Mouse (Mus musculus) kidney, postnatal 25 days (tissue): ENCODE measurements around the gene Khdc4.
"Not testable (repeated sequence)": the region's sequence is repeated elsewhere in the genome, so short reads cannot be mapped to it uniquely, and the experiment has no call there.

Source experiments
- DNase-seq, 2 experiments: peaks; one replicate each; pipeline ENCODE4 v3.0.0; 2021; ENCODE audit warnings: mixed read lengths in 2 of 2

Khdc4 gene

DNA sequence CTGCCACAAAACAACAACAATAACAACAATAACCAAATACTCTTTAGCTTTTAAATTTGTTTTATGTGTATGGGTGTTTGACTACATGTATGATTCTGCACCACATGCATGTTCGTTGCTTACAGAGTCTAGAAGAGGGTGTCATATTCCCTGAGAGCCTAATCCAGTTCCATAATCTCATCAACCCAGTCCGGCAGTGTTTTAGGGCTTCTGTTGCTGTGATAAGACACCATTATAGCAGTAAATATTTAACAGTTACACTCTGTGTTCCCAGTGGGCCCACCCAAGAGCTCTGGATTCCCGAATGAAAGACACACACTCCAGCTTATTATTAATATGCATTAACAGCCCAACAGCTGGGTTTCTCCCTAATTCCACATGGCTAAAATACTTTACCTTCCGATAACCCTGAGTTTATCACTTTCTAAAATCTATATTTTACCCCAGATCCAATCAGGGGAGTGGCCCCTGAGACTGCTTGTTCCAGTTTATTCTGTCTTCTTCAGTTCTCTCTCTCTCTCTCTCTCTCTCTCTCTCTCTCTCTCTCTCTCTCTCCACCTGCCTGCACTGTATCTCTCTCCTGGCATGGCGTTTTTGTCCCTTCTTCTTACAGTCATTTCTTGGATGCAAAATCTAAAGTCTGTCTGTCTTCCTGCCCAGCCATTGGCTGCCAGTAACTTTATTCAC lies 27.0 kb upstream of the Khdc4 start:
- no peak for DNase-seq

DNA sequence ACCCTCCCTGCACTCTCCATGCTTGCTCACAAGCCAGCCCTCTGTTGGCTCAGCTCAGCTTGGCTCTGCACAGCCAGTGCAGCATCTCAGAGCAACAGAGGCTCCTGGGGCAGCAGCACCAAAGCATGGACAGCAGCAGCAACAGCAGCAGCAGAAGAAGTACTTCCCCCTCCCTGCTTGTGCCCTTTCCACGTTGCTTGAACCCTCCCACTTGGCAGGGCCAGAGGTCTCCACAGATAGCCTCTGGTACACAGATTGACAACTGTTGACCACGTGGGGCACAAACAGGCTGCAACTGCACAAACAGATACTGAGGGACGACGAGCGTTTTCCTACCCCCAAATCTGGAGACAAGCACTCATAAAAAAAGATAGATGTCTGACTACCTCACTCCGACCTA lies 25.8 kb upstream of the Khdc4 start:
- DNase-seq, result no peak

DNA sequence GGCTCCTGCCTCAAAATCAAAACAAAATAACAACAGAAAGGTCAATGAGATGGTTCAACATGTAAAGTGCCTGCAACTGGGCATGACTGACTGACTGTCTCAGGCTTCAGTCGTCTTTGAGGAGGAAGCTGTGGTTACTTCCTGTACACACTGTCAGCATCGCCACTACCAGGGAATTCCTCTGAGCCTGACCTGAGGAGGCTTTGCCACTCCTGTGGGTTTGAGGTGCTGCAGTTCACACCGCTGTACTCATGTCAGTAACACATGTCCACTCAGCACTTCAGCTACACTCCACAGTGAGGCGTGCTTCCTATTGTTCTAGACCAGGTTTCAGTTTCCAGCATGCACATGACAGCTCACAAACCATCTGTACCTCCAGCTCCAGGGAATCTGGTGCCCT lies 21.5 kb upstream of the Khdc4 start:
- peak in 1 of 2 experiments; percentile 23 for DNase-seq

DNA sequence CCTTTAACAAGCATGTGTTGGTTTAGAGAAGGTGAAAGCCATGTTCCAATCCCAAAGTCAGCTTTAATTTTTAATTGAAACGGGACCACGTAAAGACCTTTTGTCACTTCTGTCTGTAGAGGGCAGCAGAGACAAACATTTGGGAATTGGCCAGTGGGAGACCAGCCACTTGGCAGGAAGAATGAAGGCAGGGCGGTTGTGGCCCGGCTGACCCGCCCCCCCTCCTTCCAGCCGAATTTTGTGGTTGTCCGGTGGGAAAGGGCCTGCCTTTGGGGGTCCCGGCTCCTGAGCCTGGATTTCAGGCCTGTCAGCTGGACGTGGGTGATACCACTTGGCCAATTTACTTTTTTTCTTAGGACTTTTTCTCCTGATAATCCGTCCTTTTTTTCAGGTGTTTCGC lies 8.2 kb upstream of the Khdc4 start:
- peak; percentile 79 to 81 for DNase-seq

DNA sequence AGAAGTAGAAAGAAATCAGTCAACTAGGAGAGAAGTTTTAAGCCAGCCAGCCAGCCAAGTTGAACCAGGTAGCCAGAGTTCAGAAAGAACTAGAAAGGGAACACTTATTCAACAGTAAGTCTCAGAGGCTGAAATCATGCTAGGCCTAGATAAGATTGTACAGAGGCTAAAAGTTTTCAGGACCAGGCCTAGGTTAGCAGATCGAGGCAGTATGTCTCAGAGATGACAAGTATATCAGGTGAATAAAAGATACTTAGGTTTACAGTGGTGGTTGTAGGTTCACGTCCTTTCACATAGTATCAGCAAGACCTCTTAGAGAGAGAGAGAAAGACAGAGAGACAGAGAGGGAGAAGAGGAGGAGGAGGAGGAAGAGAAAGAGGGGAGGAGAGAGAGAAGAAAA lies 1.8 kb upstream of the Khdc4 start:
- DNase-seq, result no peak

DNA sequence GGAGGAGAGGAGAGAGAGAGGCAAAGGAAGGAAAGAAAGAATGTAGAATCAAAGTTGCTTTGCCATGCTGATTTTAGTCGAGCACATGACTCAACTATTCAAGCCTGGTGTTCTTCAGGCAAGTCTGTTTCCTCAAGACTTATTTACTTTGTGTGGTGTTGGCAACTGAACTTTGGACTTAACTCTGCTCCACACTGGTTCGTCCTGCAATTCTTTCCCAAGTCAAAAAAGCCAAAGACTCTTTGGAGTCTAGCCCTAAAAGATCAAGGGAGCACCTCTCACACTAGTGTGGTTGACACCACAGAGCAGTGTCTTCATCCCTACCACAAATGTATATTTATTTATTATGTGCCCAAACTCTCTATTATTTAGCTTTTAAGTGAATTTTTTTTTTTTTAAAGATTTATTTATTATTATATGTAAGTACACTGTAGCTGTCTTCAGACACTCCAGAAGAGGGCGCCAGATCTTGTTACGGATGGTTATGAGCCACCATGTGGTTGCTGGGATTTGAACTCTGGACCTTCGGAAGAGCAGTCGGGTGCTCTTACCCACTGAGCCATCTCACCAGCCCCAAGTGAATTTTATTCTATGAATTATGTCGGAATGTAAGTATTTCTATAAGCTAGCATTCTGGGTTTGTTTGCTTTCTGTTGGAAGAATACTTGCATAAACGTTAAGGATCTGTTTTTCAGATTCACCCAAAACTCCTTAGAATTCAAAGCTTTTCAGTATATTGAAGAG lies 1.2 kb upstream of the Khdc4 start:
- DNase-seq, result peak in 1 of 2 experiments; percentile 6

DNA sequence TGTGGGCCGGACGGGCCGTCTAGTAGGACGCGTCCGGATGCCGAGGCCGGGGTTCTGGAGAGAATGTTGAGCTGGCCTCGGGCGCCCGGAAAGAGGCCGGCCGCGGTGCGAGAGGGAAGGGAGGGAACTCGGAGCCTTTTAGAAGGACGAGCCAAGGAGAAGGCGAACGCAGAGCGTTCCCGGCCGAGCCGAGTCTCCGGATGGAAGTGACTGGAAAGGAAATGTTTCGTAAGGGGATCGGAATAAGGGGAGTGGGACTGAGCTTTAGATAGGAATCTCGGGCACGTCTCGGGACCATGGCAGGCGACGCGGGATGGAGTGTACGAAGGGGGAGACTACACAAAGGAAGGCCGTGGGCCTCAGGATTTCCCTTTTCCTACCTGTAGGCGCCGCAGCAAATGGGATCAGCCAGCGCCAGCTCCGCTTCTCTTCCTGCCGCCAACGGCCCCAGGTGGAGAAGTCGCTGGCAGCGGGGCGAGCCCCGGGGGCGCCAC lies 402 bp downstream of the Khdc4 start:
- DNase-seq, result peak; percentile 63 to 76

DNA sequence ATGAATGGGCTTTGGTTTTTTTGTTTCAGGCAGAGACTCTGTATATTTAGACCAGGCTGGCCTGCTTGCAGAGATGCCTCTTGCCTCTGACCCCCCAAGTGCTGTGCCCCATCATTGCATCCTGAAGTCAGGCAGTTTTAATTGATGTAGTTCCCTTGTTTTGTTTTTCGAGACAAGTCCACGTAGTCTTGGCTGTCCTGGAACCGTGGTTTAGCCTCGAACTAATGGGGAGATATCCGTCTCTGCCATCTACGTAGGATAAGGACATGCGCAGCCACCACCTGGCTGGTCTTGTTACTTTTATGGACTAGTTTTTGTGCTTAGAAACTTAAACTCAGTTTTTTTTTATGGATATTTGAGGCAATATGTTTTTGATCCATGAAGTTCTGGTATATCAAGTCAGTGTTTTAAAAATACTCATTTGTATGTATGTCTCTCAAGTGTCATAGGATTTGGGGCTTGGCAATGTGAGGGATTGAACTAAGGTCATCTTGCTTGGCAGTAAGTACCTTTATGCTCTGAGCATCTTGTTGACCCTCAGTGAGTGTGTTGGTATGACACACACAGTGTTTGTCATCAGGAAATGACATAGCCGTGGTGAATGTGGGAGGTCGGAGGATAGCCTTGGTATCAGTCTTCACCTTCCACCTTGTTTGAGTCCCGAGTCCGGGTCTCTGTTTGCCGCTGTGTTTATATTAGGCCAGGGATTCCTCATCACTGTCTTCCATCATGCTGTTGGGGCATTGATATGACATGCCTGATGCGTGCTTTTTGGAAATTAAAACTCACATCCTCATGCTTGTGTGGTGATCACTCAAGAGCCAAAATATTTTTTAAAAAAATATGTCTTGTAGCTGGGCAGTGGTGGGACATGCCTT lies 1.4 kb downstream of the Khdc4 start:
- DNase-seq, result no peak

DNA sequence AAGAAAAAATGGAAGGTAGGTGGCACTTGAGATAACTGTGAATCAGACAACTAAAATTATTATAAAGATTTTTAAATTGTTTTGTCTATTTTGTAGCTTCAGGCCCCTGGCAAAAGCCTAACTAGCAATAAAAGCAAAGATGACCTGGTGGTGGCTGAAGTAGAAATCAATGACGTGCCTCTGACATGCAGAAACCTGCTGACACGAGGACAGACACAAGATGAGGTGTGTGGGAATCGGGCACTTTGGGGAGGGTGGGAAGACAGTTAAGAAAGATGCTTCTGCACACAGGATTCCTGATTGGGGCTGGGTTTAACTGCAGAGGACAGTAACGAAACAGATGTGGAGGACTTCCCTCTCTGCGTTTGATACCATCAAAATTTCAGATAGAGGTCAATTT lies 3.5 kb downstream of the Khdc4 start:
- no peak for DNase-seq

DNA sequence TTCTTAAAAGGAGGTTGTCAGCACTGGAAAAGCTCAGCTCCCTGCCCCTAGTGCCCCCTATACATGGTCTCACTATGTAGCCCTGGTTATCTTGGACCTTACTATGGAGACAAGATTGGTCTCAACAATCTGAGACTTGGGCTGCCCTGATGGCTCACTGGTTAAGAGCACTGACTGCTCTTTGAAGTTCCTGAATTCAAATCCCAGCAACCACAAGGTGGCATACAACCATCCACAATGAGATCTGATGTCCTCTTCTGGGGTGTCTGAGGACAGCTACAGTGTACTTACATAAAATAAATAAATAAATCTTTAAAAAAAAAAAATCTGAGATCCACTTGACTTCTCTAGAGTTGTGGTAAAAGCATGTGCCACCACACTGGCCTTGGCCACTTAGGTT lies 9.9 kb downstream of the Khdc4 start:
- DNase-seq, result no peak

DNA sequence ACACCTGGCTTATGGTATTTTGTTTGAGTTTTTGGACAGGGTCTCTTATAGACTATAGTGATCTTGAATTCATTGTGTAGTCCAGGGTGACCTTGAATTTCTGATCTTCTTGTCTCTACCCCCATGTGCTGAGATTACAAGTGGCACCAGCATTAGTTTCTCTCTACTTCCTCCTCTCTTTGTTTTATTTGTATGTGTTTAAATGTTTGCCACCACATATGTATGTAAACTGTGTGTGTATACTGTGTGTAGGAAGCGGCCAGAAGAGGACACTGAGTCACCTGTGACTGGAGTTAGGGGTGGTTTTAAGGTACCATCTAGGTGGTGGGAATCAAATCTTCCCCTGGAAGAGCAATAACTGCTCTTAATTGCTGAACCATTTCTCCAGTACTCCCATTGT lies 12.4 kb downstream of the Khdc4 start:
- no peak for DNase-seq

DNA sequence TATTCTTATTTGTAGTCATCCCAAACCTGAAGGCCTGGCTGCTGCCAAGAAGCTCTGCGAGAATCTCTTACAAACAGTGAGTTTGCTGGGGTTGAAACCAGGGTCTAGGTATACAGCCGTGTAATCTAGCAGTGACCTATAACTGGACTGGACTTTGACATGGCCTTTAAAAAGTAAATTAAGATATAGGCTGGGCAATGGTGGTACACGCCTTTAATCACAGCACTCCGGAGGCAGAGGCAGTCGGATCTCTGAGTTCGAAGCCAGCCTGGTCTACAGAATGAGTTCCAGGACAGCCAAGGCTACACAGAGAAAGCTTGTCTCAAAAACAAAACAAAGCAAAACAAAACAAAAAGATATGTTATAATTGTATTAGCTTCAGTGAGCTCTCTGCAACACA lies 13.2 kb downstream of the Khdc4 start:
- DNase-seq, result no peak

DNA sequence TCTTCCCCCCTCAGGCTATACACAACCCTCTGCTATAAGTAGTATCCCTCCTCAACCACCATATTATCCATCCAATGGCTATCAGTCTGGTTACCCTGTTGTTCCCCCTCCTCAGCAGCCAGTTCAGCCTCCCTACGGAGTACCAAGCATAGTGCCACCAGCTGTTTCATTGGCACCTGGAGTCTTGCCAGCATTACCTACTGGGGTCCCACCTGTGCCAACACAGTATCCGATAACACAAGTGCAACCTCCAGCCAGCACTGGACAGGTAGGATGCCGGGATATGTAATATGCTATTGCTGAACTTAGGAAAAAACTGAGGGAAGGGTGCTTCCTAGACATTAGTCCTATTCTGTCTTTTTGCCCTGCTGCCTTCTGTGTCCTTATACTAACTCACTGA lies 14.6 kb downstream of the Khdc4 start:
- no peak for DNase-seq

DNA sequence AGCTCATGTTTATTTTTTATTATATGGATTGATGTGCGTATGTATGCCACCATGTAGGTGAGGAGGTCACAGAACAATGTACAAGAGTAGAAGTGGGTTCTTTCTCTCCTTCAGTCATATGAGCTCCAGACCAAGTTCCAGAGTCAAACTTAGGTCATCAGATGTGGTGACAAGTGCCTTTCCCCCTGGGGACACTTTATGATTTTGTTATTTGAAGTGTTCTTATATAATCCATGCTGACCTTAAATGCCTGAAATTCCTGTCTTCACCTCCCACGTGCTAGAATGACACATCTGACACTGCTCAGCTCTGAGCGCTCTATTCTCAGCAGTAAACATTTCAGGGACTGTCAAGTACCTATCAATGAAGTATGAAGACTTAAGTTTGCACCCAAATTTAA lies 15.6 kb downstream of the Khdc4 start:
- DNase-seq, result no peak

DNA sequence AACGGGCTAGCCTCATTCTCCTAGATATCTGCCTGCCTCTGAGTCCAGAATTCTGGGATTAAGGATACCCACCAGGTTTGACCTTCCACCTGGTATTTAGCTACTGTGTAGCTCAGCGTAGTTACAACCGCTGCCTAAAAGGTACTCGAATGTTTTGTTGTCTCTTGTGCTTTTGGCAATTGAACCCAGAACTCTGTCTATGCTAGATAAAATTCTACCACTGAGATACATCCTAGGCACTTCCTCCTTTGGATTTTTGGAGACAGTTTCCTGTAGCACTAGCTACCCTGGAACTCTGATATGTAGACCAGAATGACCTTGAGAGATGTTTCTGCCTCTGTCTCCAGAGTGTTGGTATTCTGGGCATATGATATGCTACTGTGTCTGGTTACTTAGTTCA lies 28.1 kb downstream of the Khdc4 start:
- DNase-seq, result no peak

DNA sequence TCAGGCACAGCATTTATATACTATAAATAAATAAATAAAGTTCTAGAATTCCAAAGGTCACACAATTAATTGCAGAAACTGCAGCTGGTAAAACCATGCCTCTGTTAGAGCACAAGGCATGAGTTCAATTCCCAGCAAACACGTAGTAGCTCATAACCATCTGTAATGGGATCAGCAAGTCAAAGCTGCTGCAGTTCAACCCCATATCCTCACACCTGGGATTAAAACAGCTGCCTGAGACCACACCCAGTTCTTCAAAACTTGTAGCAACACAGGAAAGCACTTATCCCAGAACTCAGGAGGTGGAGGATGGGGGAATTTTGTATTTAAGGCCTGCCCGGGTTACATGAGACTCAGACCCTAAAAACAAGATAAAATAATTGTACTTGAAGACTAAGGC lies 29.1 kb downstream of the Khdc4 start:
- no peak for DNase-seq

DNA sequence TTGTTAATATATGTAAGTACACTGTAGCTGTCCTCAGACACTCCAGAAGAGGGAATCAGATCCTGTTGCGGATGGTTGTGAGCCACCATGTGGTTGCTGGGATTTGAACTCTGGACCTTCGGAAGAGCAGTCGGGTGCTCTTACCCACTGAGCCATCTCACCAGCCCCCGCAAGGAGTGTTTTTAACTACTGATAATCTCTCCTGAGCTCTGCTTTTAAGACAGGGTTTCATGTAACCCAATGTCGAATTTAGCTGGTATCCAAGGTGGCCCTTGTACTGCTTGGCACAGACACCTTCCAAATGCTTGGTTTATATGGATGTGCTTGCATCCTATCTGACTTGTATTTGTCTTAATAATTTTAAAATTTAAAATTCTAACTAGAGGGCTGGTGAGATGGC lies 30.1 kb downstream of the Khdc4 start:
- DNase-seq, result not testable (repeated sequence)

DNA sequence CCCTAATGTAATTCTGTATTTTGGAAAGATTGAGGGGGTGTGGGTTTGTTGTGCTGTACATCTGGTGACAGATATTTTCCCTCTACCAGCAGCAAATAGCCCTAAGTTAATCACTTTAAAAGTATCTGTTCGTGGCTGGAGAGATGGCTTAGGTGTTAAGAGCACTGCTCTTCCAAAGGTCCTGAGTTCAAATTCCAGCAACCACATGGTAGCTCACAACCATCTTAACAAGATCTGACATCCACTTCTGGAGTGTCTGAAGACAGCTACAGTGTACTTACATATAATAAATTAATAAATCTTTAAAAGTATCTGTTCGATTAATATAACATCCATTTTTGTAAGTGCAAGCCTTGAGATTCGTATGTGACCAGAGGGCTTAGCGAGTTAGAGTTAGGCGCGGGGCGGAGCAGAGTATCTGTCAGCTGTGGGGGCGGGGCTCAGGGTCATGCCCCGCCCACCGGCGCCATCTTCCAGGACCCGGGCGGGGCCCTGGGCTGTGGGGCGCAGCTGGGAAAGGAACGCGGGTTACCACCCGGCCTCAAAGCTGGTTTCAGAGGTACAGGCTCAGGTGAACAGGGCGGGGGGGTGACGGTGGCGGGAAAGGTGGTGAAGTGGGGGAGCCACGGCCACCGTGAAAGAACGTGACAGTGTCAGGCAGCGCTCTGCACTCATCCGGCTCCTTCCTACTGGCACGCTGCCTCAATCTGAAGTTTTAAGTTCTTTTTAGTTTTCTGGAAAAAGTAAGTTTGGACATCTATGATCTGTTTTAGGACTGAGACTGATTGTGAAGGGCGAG lies 31.0 kb downstream of the Khdc4 start, which contains the start of gene Rit1:
Gene Rit1 (plus strand): TSS at position 440 of the 799 bp plus-strand sequence.
- DNase-seq, result peak; percentile 92 to 93

DNA sequence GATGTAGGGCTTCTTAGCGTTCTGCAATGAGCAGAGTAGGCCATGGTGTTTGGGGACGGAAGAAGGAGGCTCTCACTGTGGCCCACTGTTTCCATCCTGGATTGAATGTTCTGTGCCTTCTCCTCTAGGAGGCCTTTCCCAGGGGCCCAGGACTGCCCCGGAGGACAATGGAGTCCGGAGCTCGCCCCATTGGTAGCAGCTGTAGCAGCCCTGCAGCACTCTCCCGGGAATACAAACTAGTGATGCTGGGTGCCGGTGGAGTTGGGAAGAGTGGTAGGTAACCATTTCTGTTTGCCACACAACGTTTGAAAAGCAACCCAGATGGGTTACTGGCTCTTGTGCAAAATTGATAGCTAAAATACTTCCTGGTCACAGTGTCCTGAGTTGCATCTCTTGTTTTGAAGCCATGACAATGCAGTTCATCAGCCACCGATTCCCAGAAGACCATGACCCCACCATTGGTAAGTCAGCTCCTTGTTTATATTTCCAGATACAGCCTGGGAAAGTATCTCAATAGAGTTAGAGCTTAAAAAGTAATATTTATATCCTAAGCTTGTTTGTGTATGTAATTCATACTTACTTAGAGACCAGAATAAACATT lies 31.7 kb downstream of the Khdc4 start:
- DNase-seq, result peak; percentile 23 to 56

DNA sequence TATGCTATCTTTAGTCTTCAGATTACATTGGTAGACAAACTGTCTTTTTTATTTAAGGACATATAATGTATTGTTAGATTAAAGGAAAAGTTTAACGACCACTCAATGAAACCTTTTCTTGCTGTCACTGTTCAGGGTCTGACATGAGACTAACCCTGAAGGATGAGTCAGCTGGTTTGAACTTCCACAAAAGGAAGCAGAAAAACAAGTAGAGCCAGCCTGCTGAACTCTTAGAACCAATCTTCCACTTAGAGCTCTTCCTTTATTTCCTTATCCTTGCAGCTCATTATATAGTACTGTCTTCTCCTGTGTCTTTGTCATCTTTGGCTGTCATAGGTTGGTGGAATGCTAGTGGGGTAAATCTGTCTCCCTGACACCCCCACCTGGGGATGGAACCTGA lies 32.2 kb downstream of the Khdc4 start:
- DNase-seq, result no peak

DNA sequence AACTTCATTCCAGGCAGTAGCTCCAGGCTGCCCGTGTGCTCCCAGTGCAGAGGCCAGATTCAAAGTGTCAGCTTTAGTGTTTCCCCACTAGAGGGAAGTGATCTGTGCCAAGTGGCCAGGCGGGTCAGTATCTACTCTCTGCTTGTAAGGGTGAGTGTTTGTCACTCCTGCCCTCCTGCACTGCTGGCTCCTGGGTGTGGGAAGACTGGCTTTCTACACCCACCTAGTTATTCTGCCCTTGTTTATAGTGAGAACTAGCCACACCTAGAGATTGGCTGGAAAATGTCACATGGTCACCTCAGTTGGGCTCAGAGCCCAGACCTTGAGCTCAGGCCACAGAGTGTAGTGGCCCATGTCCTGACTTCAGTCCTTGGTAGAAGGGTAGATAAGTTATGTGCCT lies 33.5 kb downstream of the Khdc4 start:
- DNase-seq, result peak; percentile 73 to 86

DNA sequence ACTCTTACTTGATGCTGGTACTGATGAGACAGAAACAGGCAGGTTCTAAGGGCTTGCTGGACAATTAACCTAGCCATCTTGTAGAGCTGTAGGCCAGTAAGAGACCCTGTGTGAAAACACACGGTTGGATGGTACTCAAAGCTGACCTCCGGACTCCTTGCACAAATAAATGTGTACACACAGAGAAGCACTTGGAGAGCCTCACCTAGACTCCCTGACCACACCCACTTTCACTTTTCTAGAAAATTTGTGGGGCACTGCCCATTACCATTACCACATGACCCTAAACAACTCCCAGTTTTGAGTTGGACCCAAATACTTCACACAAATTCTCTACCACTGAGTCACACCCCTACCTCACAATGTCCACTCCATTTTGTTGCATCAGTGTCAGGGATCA lies 51.0 kb downstream of the Khdc4 start:
- DNase-seq, result no peak
